Mouse (Mus musculus) CD4-positive helper T cell, adult 2 months (primary cell): Measurements from ENCODE around the gene Gm21943.
"Not testable (repeated sequence)": the region's sequence is repeated elsewhere in the genome, so short reads cannot be mapped to it uniquely, and the experiment has no call there.

ENCODE experiments used
- DNase-seq: peaks from one replicate; pipeline ENCODE4 v3.0.0-alpha.2; 2012; ENCODE audit warnings: low read depth, missing footprints, low spot score

Gm21943 gene

GRCm38 (mm10) chrY:57533644-57534043, at the start of gene Gm21943:
TSS of gene Gm21943 (minus strand) at chrY:57533744.
- DNase-seq, result not testable (repeated sequence)
